Mouse (Mus musculus) adrenal gland, adult 18-20 months (tissue): ENCODE measurements at regions not wholly inside any gene's neighbourhood (a gene's known extent, or its start where the extent isn't known, plus 50 kb on each side); places are given as distances from the start of the nearest gene placed in this dataset.
A peak's percentile ranks its signal among the peaks of the same experiment; 100 is the strongest.

Source experiments
- DNase-seq, 2 experiments: peaks; one replicate each; pipeline ENCODE4 v3.0.0; 2021 to 2022; ENCODE audit warnings: low spot score in 2 of 2

- DNase-seq: no peak
Observed at GRCm38 (mm10) chr13:60426192-60426840, 175.4 kb upstream of the Dapk1 start.

- DNase-seq: no peak
Observed at GRCm38 (mm10) chr13:60427077-60427476, 174.7 kb upstream of the Dapk1 start.

GRCm38 (mm10) chr13:60427755-60428385 is 173.9 kb upstream of the Dapk1 start:
- no peak for DNase-seq

- DNase-seq: no peak
Observed at GRCm38 (mm10) chr13:60429148-60429547, 172.6 kb upstream of the Dapk1 start.

- DNase-seq: no peak
Observed at GRCm38 (mm10) chr13:60431412-60431811, 170.3 kb upstream of the Dapk1 start.

GRCm38 (mm10) chr13:60434221-60435210 is 167.2 kb upstream of the Dapk1 start:
- DNase-seq: no peak

GRCm38 (mm10) chr13:60435333-60435732 is 166.4 kb upstream of the Dapk1 start:
- DNase-seq: no peak

GRCm38 (mm10) chr13:60438177-60438576 is 163.6 kb upstream of the Dapk1 start:
- no peak for DNase-seq

- no peak for DNase-seq
Observed at GRCm38 (mm10) chr13:60440586-60440985, 161.2 kb upstream of the Dapk1 start.

GRCm38 (mm10) chr13:60445164-60445563 is 156.6 kb upstream of the Dapk1 start:
- no peak for DNase-seq

- DNase-seq: no peak
Observed at GRCm38 (mm10) chr13:60446926-60447325, 154.8 kb upstream of the Dapk1 start.

- DNase-seq: peak in 1 of 2 experiments; percentile 14
Observed at GRCm38 (mm10) chr13:60450721-60451506, 150.8 kb upstream of the Dapk1 start.

- DNase-seq: no peak
Observed at GRCm38 (mm10) chr13:60453821-60454483, 147.8 kb upstream of the Dapk1 start.

GRCm38 (mm10) chr13:60455033-60455619 is 146.6 kb upstream of the Dapk1 start:
- no peak for DNase-seq

- no peak for DNase-seq
Observed at GRCm38 (mm10) chr13:60455863-60456551, 145.7 kb upstream of the Dapk1 start.

- no peak for DNase-seq
Observed at GRCm38 (mm10) chr13:60457277-60457676, 144.5 kb upstream of the Dapk1 start.

- no peak for DNase-seq
Observed at GRCm38 (mm10) chr13:60459002-60459401, 142.7 kb upstream of the Dapk1 start.

GRCm38 (mm10) chr13:60466553-60467313 is 135.0 kb upstream of the Dapk1 start:
- DNase-seq: no peak
